Mouse (Mus musculus) CH12.LX (cell line): ENCODE data around the gene Apba1. TPM values are rescaled to one million over a fixed set of nuclear protein-coding genes. Genes with fewer than 3 reads are reported as not detected.
A peak's percentile ranks its signal among the peaks of the same experiment; 100 is the strongest.

Experiments
- DNase-seq: peaks from one replicate; pipeline ENCODE4 v3.0.0-alpha.2; 2013; ENCODE audit errors: extremely low read depth
- H3K27ac ChIP-seq: 2 replicates; pipeline ENCODE4 v1.5.1; 2012; ENCODE audit warnings: low read depth, mild to moderate bottlenecking, control low read depth, moderate library complexity; ENCODE audit not compliant: insufficient read depth
- H3K27me3 ChIP-seq: replicated peaks from 2 replicates; pipeline ENCODE3; 2012; ENCODE audit warnings: inconsistent platforms
- H3K36me3 ChIP-seq, 2 experiments: replicated peaks in 1 of 2; 2 replicates each; pipeline versions ENCODE3 to v1.6.1; 2012; ENCODE audit warnings: inconsistent platforms in 1 of 2, low read length in 1 of 2, mild to moderate bottlenecking in 1 of 2, mixed read lengths in 1 of 2, moderate library complexity in 1 of 2; ENCODE audit not compliant: control insufficient read depth in 1 of 2, insufficient read depth in 1 of 2
- H3K4me1 ChIP-seq, 2 experiments: 2 replicates each; pipeline ENCODE4 v1.6.1; 2012; ENCODE audit warnings: inconsistent platforms in 1 of 2, moderate library complexity in 1 of 2; ENCODE audit not compliant: insufficient read depth in 2 of 2, control insufficient read depth in 1 of 2
- H3K4me2 ChIP-seq: 2 replicates; pipeline ENCODE4 v1.6.1; 2012; ENCODE audit warnings: low read depth, mild to moderate bottlenecking, control low read depth; ENCODE audit not compliant: poor library complexity, insufficient read depth, severe bottlenecking
- H3K4me3 ChIP-seq, 3 experiments: fragments of 150-350 bp in 1 of 3; sonication (generic) in 1 of 3; replicated peaks in 1 of 3; 2 replicates each; pipeline versions ENCODE3 to v1.5.1; 2011 to 2012; ENCODE audit warnings: low read depth in 2 of 3, low read length in 2 of 3, mild to moderate bottlenecking in 2 of 3, moderate library complexity in 2 of 3, control low read depth in 1 of 3, improper control_type of control experiment in 1 of 3, inconsistent platforms in 1 of 3, mixed read lengths in 1 of 3; ENCODE audit not compliant: poor library complexity in 1 of 3
- H3K79me2 ChIP-seq: replicated peaks from 2 replicates; pipeline ENCODE4 v1.6.1; 2012; ENCODE audit warnings: mild to moderate bottlenecking, moderate library complexity; ENCODE audit not compliant: control insufficient read depth, poor library complexity, insufficient read depth, severe bottlenecking; ENCODE audit errors: extremely low read depth
- H3K9ac ChIP-seq: 2 replicates; pipeline ENCODE4 v1.6.1; 2012; ENCODE audit warnings: low read depth, mild to moderate bottlenecking, control low read depth, moderate library complexity; ENCODE audit not compliant: insufficient read depth
- H3K9me3 ChIP-seq: replicated peaks from 2 replicates; pipeline ENCODE3; 2012; ENCODE audit warnings: low read length, inconsistent platforms, mixed read lengths
- CHD2 ChIP-seq: IDR thresholded peaks from 2 replicates; pipeline ENCODE4 v1.6.1; 2011; ENCODE audit warnings: low read length, improper control_type of control experiment
- E2F4 ChIP-seq: IDR thresholded peaks from 2 replicates; pipeline ENCODE4 v1.6.1; 2011; ENCODE audit warnings: low read depth, low read length, improper control_type of control experiment; ENCODE audit not compliant: insufficient replicate concordance
- ELF1 ChIP-seq: IDR thresholded peaks from 2 replicates; pipeline ENCODE4 v1.6.1; 2014; ENCODE audit warnings: low read depth, mild to moderate bottlenecking, inconsistent platforms, low read length, improper control_type of control experiment
- HCFC1 ChIP-seq: IDR thresholded peaks from 2 replicates; pipeline ENCODE4 v1.6.1; 2012; ENCODE audit warnings: low read depth, mild to moderate bottlenecking, inconsistent platforms, low read length, improper control_type of control experiment
- JUND ChIP-seq: conservative IDR thresholded peaks from 2 replicates; pipeline ENCODE4 v1.6.1; 2011; ENCODE audit warnings: low read depth, low read length, improper control_type of control experiment
- MAFK ChIP-seq: IDR thresholded peaks from 2 replicates; pipeline ENCODE4 v1.6.1; 2011; ENCODE audit warnings: low read length, improper control_type of control experiment; ENCODE audit not compliant: insufficient replicate concordance
- MEF2A ChIP-seq: IDR thresholded peaks from 2 replicates; pipeline ENCODE4 v1.6.1; 2014; ENCODE audit warnings: low read depth, mild to moderate bottlenecking, inconsistent platforms, low read length, improper control_type of control experiment, borderline replicate concordance
- MXI1 ChIP-seq: IDR thresholded peaks from 2 replicates; pipeline ENCODE4 v1.6.1; 2011; ENCODE audit warnings: mild to moderate bottlenecking, low read depth, low read length, improper control_type of control experiment
- MYC ChIP-seq: IDR thresholded peaks from 2 replicates; pipeline ENCODE4 v1.6.1; 2011; ENCODE audit warnings: low read depth, mild to moderate bottlenecking, improper control_type of control experiment, low read length
- NELFE ChIP-seq: IDR thresholded peaks from 2 replicates; pipeline ENCODE4 v1.6.1; 2011; ENCODE audit warnings: low read depth, low read length, improper control_type of control experiment
- NRF1 ChIP-seq: IDR thresholded peaks from 2 replicates; pipeline ENCODE4 v1.6.1; 2014; ENCODE audit warnings: low read depth, mild to moderate bottlenecking, inconsistent platforms, low read length, improper control_type of control experiment, moderate library complexity
- POLR2AphosphoS2 ChIP-seq: IDR thresholded peaks from 2 replicates; pipeline ENCODE4 v1.6.1; 2011; ENCODE audit warnings: low read depth, low read length, improper control_type of control experiment
- RAD21 ChIP-seq: IDR thresholded peaks from 2 replicates; pipeline ENCODE4 v1.6.1; 2011; ENCODE audit warnings: low read depth, mild to moderate bottlenecking, low read length, improper control_type of control experiment, moderate library complexity
- SMC3 ChIP-seq: IDR thresholded peaks from 2 replicates; pipeline ENCODE4 v1.6.1; 2011; ENCODE audit warnings: low read depth, low read length, improper control_type of control experiment
- TBP ChIP-seq: conservative IDR thresholded peaks from 2 replicates; pipeline ENCODE4 v1.6.1; 2011; ENCODE audit warnings: low read depth, low read length, improper control_type of control experiment
- USF2 ChIP-seq: conservative IDR thresholded peaks from 2 replicates; pipeline ENCODE4 v1.6.1; 2011; ENCODE audit warnings: low read depth, low read length, improper control_type of control experiment
- ZC3H11A ChIP-seq: IDR thresholded peaks from 2 replicates; pipeline ENCODE4 v1.6.1; 2012; ENCODE audit warnings: low read depth, mild to moderate bottlenecking, inconsistent platforms, low read length, improper control_type of control experiment
- ZMIZ1 ChIP-seq: IDR thresholded peaks from 2 replicates; pipeline ENCODE4 v1.6.1; 2012; ENCODE audit warnings: low read depth, mild to moderate bottlenecking, inconsistent platforms, low read length, improper control_type of control experiment
- ZNF384 ChIP-seq: IDR thresholded peaks from 2 replicates; pipeline ENCODE4 v1.6.1; 2012; ENCODE audit warnings: low read depth, low read length, improper control_type of control experiment, inconsistent platforms
- dilution Hi-C: fragments of 300-500 bp; cut with MboI; formaldehyde crosslinking; loops from 2 replicates; pipeline ENCODE4 v1.14.3; 2020; ENCODE audit warnings: low sequenced_read_pairs; ENCODE audit not compliant: extremely low pct_unique_long_range_greater_than_20kb, extremely low pct_ligation_motif_present
- in situ Hi-C: fragments of 300-500 bp; cut with MboI; formaldehyde crosslinking; loops from 3 replicates; pipeline ENCODE4 v1.14.3; 2019; ENCODE audit warnings: low sequenced_read_pairs, low pct_ligation_motif_present, low pct_unique_long_range_greater_than_20kb, mixed read lengths
- polyA plus RNA-seq: library from polyadenylated mRNA; unstranded; fragments of >175 nt; gene quantifications from 2 replicates; pipeline ENCODE4 v1.2.1, GENCODE M21; 2012; ENCODE audit warnings: low read depth; ENCODE audit not compliant: insufficient read length
- total RNA-seq, 2 experiments: library from RNA; depleted of rRNA; stranded (reverse); fragments of 300-350 nt in 1 of 2; fragments of >200 nt in 1 of 2; gene quantifications; 2 replicates each; pipeline ENCODE4 v1.2.3; 2012 to 2014

Apba1 gene
- total and polyA plus RNA-seq, 3 experiments, result 0.08 to 0.24 (median 0.09) TPM

- H3K9ac ChIP-seq, result no peak overlapping the region
- dilution Hi-C loops (no loop called here), in situ Hi-C loops (no loop called here)
- H3K4me1 ChIP-seq, result peaks cover 0 to 16% of the 10 kb centered on the region in 2 experiments; a peak in 2 of 4 replicates
- no peak overlapping the region for H3K4me3 ChIP-seq
- H3K79me2 ChIP-seq, result no peaks in the 10 kb centered on the region
- no peak overlapping the region for H3K4me2 ChIP-seq
- DNase-seq, result no peak
- no peaks in the 10 kb centered on the region for H3K27me3 ChIP-seq
- no peak overlapping the region for H3K27ac ChIP-seq
- no peak for TF ChIP-seq NELFE
- no peak for TF ChIP-seq CHD2
- TF ChIP-seq ZMIZ1, result no peak
- no peak for TF ChIP-seq MXI1
- TF ChIP-seq USF2, result no peak
- TF ChIP-seq, all 38 proteins: peak for 0
- no peaks in the 10 kb centered on the region for H3K36me3 ChIP-seq
- no peaks in the 10 kb centered on the region for H3K9me3 ChIP-seq
These were observed 33.9 kb downstream of the Apba1 start for GRCm38 (mm10) chr19:23792559-23792958.

GRCm38 (mm10) chr19:23794491-23794890 lies 35.8 kb downstream of the Apba1 start:
- dilution Hi-C loops, result no loop called here
- Histone ChIP-seq H3K4me2 (no peak overlapping the region), H3K36me3 (no peaks in the 10 kb centered on the region)

GRCm38 (mm10) chr19:23795156-23795555 lies 36.5 kb downstream of the Apba1 start:
- TF ChIP-seq MEF2A (no peak), MYC (0 out of 2 replicates have a peak, but pooled peaks have one; percentile 17), TBP (no peak)
- peaks cover 0 to 16% of the 10 kb centered on the region in 2 experiments; a peak in 2 of 4 replicates for H3K4me1 ChIP-seq
- H3K9ac ChIP-seq, result no peak overlapping the region
- no peaks in the 10 kb centered on the region for H3K36me3 ChIP-seq
- in situ Hi-C loops, result no loop called here
- no peaks in the 10 kb centered on the region for H3K79me2 ChIP-seq
- peak; percentile 29 for DNase-seq
- no peak overlapping the region for H3K4me3 ChIP-seq
- H3K27ac ChIP-seq, result no peak overlapping the region
- H3K4me2 ChIP-seq, result no peak overlapping the region
- H3K9me3 ChIP-seq, result no peaks in the 10 kb centered on the region
- no peaks in the 10 kb centered on the region for H3K27me3 ChIP-seq
- dilution Hi-C loops, result no loop called here

More at GRCm38 (mm10) chr19:23794491-23794890, 35.8 kb downstream of the Apba1 start:
- no peak overlapping the region for H3K27ac ChIP-seq
- no peaks in the 10 kb centered on the region for H3K27me3 ChIP-seq
- no peak overlapping the region for H3K4me3 ChIP-seq
- no peak for DNase-seq
- no peaks in the 10 kb centered on the region for H3K79me2 ChIP-seq
- H3K9me3 ChIP-seq, result no peaks in the 10 kb centered on the region
- no peak for TF ChIP-seq CHD2
- no peak for TF ChIP-seq MAFK
- no peak for TF ChIP-seq USF2
- TF ChIP-seq NRF1, result no peak
- no peak for TF ChIP-seq ZC3H11A
- no peak for TF ChIP-seq ELF1
- TF ChIP-seq JUND, result no peak
- TF ChIP-seq POLR2AphosphoS2, result no peak
- TF ChIP-seq HCFC1, result no peak
- no peak for TF ChIP-seq RAD21
- TF ChIP-seq SMC3, result no peak
- TF ChIP-seq ZNF384, result no peak
- no peak for TF ChIP-seq E2F4
- in situ Hi-C loops, result no loop called here
- H3K4me1 ChIP-seq, result peaks cover 0 to 16% of the 10 kb centered on the region in 2 experiments; a peak in 2 of 4 replicates
- no peak overlapping the region for H3K9ac ChIP-seq
